Mouse (Mus musculus): ENCODE data around the gene Kif3a. TPM values are rescaled to one million over a fixed set of nuclear protein-coding genes. Genes with fewer than 3 reads are reported as not detected.

The Kif3a gene
- total RNA-seq, 2 experiments from 2014 or later, result 115 to 130 TPM

GRCm38 (mm10) chr11:53604983-53605382, 37.8 kb downstream of the Kif3a start:
- DNase-seq (ENCODE audit: low spot score in 2 of 2), result no peak
- intact Hi-C loops (cut with DNase I), result no loop called here

- intact Hi-C loops (cut with DNase I), result no loop called here
- DNase-seq (ENCODE audit: low spot score in 2 of 2), result no peak
Measured at GRCm38 (mm10) chr11:53605609-53606008, 38.4 kb downstream of the Kif3a start.

GRCm38 (mm10) chr11:53609231-53609630, 42.1 kb downstream of the Kif3a start:
- intact Hi-C loops (cut with DNase I), result no loop called here
- no peak for DNase-seq (ENCODE audit: low spot score in 2 of 2)

DNA sequence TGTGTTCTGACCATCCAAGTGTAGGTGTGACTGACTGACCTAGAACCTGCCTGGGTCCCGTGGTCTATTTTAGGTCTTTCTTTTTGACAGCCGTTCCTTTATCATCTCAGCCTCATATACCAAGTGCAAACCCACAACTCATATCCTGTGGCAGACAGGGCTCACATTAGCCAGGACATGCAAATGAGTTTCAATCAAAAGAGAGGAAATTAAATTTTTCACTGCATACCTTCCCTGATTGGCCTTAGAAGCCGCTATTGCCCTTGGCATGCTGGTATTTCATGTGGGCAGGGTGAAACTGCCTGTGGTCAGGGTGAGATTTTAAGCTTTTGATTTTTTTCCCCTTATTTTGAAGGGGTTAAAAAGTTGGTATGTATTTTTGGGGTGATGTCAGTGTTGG, 42.5 kb downstream of the Kif3a start:
- no peak for DNase-seq (ENCODE audit: low spot score in 2 of 2)
- intact Hi-C loops (cut with DNase I), result no loop called here

DNA sequence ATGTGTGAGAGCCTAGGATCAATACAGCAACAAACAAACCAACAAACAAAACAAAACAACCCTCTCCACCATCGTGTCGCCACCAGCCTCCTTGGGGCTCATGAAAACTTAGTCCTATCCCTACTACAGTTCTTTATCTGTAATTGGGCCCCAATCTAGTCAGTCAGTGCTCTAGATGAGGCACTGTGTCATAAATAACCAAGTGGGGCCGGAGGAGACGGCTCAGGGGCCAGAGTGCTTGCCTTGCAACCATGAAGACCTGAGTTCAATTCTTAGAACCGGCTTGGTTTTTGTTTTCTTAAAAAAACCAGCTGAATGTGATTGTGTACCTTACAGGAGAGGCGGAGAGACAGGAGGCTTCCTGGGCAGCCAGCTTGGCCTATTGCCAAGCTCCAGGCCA, 48.0 kb downstream of the Kif3a start:
- intact Hi-C loops (cut with DNase I), result no loop called here
- no peak for DNase-seq (ENCODE audit: low spot score in 2 of 2)

DNA sequence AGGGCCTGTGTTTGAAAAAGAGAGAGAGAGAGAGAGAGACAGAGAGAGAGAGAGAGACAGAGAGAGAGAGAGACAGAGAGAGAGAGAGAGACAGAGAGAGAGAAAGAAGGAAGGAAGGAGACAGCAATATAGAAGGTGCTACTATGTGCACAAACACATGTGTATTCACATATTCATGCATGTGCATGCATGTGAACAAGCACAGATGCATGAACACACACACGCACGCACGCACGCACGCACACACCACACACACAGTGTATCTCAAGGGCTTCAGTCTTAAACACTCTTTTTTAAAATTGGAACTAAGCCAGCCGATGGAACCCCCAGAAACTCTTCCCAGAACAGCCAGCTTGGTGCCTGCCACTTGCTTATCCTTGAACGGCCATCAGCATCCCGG, 48.4 kb downstream of the Kif3a start:
- intact Hi-C loops (cut with DNase I), result no loop called here
- no peak for DNase-seq (ENCODE audit: low spot score in 2 of 2)

- intact Hi-C loops (cut with DNase I), result no loop called here
- DNase-seq (ENCODE audit: low spot score in 2 of 2), result no peak
Measured at GRCm38 (mm10) chr11:53616748-53617558, 49.8 kb downstream of the Kif3a start.

GRCm38 (mm10) chr11:53617562-53618109, 50.5 kb downstream of the Kif3a start:
- intact Hi-C loops (cut with DNase I), result no loop called here
- no peak for DNase-seq (ENCODE audit: low spot score in 2 of 2)

DNA sequence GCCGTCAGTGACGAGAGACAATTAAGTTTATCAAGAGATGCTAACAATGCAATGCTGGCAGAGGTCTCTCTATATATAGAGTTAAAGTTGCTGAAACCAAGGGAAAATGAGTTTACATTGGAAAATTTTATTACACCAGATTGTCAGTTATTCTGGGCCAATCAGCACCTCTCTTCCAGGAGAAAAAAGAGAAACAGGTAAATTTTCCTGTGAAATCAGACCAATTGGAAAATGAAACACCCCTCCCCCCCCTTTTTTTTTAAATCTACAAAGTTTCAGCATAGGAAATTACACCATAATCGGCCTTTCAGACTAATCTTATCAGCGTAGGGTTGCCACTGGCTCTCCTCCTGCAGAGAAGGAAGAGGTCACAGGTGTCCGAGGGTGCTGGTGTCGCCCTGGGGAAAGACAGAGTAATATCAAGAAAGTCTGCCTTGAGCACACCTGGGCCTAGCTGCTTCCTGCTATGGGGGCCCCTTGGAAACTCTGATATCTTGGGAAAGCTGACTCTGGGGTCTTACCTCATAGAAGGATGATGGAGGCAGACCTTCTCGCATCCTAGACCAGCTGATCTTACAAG, 51.5 kb downstream of the Kif3a start, which contains the start of gene Il4:
Gene Il4, minus strand, starts transcription at position 51 of the 580 bp plus-strand sequence.
- intact Hi-C loops (cut with DNase I), result no loop called here
- no peak for DNase-seq (ENCODE audit: low spot score in 2 of 2)

DNA sequence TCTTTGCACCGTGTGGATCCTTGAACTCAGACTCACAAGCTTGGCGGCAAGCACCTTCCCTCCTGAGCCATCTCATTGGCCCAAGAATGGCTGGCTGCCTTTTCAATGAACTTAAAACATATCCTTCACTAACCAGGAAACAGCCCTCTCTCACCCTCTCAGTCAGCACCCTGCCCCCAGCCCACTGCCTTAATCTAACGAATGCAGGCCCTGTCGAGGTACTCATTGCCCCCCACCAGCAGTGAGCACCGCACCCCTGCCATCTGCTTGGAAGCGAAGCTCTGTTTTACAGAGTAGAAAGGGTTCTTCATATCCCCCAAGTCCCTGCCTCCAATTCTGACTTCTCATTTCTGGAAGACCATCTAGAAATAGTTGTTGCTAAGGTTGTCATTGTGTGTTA, 52.2 kb downstream of the Kif3a start:
- no peak for DNase-seq (ENCODE audit: low spot score in 2 of 2)
- intact Hi-C loops (cut with DNase I), result no loop called here

DNA sequence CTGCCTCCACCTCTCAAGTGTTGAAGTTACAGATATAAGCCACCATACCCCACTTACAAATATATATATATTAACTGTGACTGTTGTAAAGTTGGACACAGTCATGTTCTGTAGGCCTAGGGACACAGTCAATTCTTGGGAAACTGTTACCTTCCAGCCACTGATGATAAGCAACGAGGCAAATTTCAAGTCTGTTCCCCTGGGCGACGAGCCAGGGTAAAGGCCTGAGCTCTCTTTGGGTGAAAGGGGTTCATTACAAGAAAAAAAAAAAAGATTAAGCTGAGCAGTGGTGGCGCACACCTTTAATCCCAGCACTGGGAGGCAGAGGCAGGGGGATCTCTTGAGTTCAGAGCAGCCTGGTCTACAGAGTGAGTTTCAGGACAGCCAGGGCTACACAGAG, 52.9 kb downstream of the Kif3a start:
- DNase-seq (ENCODE audit: low spot score in 2 of 2), result no peak
- intact Hi-C loops (cut with DNase I), result no loop called here

DNA sequence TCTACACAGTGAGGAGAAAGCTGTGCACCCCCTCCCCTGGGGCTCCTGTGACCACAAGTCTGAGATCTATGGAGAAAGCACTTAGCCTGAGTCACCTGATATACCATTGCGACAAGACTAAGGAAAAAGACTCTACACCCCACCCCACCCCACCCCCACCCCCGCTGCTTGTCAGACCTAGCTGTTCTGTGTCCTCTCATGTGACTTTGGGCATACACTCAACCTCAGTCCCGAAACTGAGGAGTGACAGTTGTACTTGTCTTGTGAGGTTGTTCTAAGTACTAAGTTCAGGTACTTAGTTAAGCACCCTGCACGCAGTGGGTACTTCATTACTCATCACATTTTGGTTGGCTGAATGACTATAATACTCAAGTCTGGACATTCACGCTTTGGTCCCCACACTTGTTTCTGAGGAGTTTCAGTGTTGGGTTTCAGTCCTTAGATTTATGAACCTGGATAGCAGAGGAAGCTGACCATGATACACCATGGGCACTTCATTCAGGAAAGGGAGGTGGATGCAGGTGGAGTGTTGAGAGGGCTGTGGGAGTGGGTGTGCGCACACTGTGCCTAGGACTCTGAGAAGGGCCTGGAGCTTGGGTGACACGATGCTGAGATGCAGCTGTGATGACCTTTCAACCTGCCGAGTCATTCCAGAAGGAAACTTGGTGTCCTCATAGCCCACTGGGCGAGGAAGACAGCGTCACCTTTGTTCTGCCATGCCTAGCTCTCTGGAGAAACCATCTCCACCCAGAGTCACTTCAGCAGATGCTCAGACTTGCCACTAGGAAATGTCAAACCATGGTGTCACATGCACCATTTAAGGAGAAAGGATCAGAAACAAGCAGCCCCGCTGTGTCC, 54.6 kb downstream of the Kif3a start:
- no peak for DNase-seq (ENCODE audit: low spot score in 2 of 2)
- intact Hi-C loops (cut with DNase I), result no loop called here

DNA sequence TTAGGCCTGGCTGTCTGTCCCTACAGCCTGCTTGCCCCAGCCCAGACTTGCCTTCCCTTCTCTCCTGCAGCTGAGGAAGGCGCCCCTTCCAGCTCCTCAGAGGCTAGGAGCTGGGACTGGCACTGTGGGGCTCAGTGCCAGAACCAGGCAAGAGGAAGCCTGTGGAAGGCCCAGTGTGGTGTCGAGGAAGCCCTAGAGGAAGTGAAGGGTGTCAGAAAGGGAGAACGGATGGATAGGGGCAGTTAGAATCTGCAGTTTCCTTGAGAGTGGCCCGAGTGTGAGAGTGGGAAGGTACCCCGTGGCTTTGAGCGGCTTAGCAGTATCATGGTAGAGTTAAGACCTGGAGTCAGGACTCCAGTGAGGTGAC, 55.2 kb downstream of the Kif3a start:
- no peak for DNase-seq (ENCODE audit: low spot score in 2 of 2)
- intact Hi-C loops (cut with DNase I), result no loop called here

- intact Hi-C loops (cut with DNase I), result no loop called here
- no peak for DNase-seq (ENCODE audit: low spot score in 2 of 2)
Measured at GRCm38 (mm10) chr11:53623573-53623972, 56.4 kb downstream of the Kif3a start.

GRCm38 (mm10) chr11:53624124-53624523, 56.9 kb downstream of the Kif3a start:
- intact Hi-C loops (cut with DNase I), result no loop called here
- no peak for DNase-seq (ENCODE audit: low spot score in 2 of 2)

GRCm38 (mm10) chr11:53626802-53627373, 59.7 kb downstream of the Kif3a start:
- intact Hi-C loops (cut with DNase I), result loop anchor here (5.0 kb wide), 2 partner anchors 40 to 160 kb away; no protein-coding TSS in a partner anchor
- DNase-seq (ENCODE audit: low spot score in 2 of 2), result no peak

- intact Hi-C loops (cut with DNase I), result loop anchor here (5.0 kb wide), 2 partner anchors 41 to 161 kb away; no protein-coding TSS in a partner anchor
- DNase-seq (ENCODE audit: low spot score in 2 of 2), result peak; percentile 37 to 65
Measured at GRCm38 (mm10) chr11:53627859-53628258, 60.7 kb downstream of the Kif3a start.

GRCm38 (mm10) chr11:53632122-53632733, 65.0 kb downstream of the Kif3a start:
- intact Hi-C loops (cut with DNase I), result no loop called here
- no peak for DNase-seq (ENCODE audit: low spot score in 2 of 2)

- DNase-seq (ENCODE audit: low spot score in 2 of 2), result no peak
- intact Hi-C loops (cut with DNase I), result no loop called here
Measured at GRCm38 (mm10) chr11:53633644-53634043, 66.5 kb downstream of the Kif3a start.
